Mouse (Mus musculus): ENCODE data around the gene Pebp1.

DNA sequence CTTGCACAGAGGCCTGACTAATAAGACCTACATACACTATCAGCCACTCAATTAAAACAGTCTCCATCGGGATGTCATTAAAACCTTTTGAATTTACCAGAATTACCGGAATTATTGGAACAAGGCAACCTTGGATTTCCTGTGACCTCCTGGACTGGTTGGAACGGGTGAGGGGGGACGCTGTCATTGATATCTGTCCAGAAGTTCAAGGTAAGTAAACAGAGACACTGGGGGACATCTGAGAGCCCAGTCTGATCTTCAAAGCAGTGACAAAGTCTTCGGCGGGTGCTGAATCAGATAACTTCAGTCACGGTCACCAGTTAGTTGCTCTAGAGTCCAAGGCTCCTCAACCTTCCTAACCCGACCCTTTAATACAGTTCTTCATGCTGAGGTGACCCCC, 7.6 kb upstream of the Pebp1 start:
- TF ChIP-seq CTCF (IDR thresholded peaks at IDR 0.05; ENCODE audit: borderline replicate concordance, extremely low read depth, insufficient read depth, insufficient read length) (no peak), POLR2A (IDR thresholded peaks at IDR 0.05; ENCODE audit: borderline replicate concordance, extremely low read depth, insufficient read depth, insufficient read length, poor library complexity, severe bottlenecking) (no peak)

All from brain, embryonic 14.5 days (tissue).